Mouse (Mus musculus) midbrain, embryonic 13.5 days (tissue): ENCODE results near the gene Lifr. TPM values are rescaled to one million over a fixed set of nuclear protein-coding genes. Genes with fewer than 3 reads are reported as not detected.

Experiments
- ATAC-seq: fragments of 200-750 bp; cut with Nextera tagmentation; 2 replicates; pipeline ENCODE4 v1.8.0; 2017; ENCODE audit warnings: mild to moderate bottlenecking, moderate TSS enrichment, moderate library complexity
- H3K27ac ChIP-seq: fragments of 300-500 bp; sonication (generic); 2 replicates; pipeline ENCODE4 v1.5.1; 2015; ENCODE audit warnings: inconsistent platforms, mild to moderate bottlenecking, moderate library complexity
- H3K27me3 ChIP-seq: fragments of 300-500 bp; sonication (generic); 2 replicates; pipeline ENCODE4 v1.6.1; 2015; ENCODE audit warnings: mild to moderate bottlenecking, inconsistent platforms
- H3K36me3 ChIP-seq: fragments of 300-500 bp; sonication (generic); 2 replicates; pipeline ENCODE4 v1.6.1; 2015; ENCODE audit warnings: mild to moderate bottlenecking, inconsistent platforms
- H3K4me1 ChIP-seq: fragments of 300-500 bp; sonication (generic); replicated peaks from 2 replicates; pipeline ENCODE4 v1.6.1; 2015; ENCODE audit warnings: inconsistent platforms
- H3K4me2 ChIP-seq: fragments of 300-500 bp; sonication (generic); replicated peaks from 2 replicates; pipeline ENCODE4 v1.6.1; 2015; ENCODE audit warnings: moderate library complexity, mild to moderate bottlenecking, inconsistent platforms
- H3K4me3 ChIP-seq: fragments of 300-500 bp; sonication (generic); replicated peaks from 2 replicates; pipeline ENCODE4 v1.5.1; 2015; ENCODE audit warnings: mild to moderate bottlenecking, inconsistent platforms
- H3K9ac ChIP-seq: fragments of 300-500 bp; sonication (generic); replicated peaks from 2 replicates; pipeline ENCODE4 v1.6.1; 2015; ENCODE audit warnings: mild to moderate bottlenecking, inconsistent platforms
- H3K9me3 ChIP-seq: fragments of 300-500 bp; sonication (generic); 2 replicates; pipeline ENCODE4 v1.6.1; 2016; ENCODE audit warnings: mild to moderate bottlenecking, inconsistent platforms
- WGBS: fragments of 180-500 bp; shearing (Covaris S2); methylation state at CpG from one replicate; pipeline ENCODE4 v1.1.7; 2015; 5-methylcytosine and 5-hydroxymethylcytosine counted together
- polyA plus RNA-seq: library from polyadenylated mRNA; unstranded; fragments of >200 nt; fragmentation: Nextera tagmentation; extraction: Ambion mirVana; gene quantifications from 2 replicates; pipeline ENCODE4 v1.2.1, GENCODE M21; 2015

The Lifr gene
- polyA plus RNA-seq, 1 experiment from 2014 or later = 8.2 TPM

DNA sequence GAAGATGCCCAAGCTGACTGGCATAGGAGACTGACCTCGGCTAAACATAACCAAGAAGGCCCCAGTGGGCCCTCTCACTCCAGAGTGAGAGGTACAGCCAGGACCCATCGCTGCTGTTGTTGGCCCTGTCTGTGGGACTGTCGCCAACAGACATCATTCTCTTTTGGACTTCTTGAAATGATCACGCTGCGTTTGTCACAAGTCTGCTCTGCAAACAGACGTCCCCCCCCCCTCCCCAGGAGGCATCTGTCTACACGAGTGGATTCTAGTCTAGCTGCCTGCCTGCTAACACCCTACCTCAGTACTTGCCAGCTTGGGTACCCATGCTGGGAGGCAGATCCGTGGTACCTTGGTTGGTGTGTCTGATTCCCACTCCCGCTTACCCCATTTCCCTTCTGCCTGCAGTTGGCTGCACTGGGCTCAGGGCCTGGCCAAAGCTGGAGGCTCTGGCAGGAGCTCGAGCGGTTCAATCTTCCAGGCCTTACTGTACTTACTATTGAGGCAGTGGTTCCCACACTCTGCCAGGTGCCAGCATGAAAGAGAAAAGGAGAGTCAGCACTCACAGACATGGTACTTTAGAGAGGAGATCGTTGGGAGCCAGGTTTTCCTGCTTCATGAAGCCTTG is 133.8 kb downstream of the Lifr start:
- 82% methylated on average over 12 of the region's 12 CpGs for WGBS

DNA sequence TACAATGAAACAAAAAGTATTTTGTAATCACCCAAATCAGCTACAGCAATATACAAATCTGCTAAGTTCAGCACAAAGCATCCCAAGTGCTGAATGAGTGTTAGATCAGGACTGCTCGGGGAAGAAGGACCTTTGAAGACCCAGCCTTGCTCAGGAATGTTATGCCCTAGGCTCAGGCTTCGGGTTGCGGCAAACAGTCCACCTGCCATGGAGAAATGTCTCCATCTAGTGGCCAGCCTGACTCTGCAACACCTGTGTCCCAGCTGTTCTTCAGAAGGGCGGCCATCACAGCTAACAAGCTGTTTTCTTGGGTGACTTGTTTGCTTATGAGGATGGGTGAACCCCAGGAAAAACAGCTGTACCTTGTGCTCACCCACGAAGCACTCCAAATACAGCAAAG is 135.8 kb downstream of the Lifr start:
- Histone ChIP-seq H3K36me3 (no peaks in the 10 kb centered on the region), H3K27ac (no peak overlapping the region), H3K4me3 (no peak overlapping the region), H3K27me3 (0 out of 2 replicates have a peak, but pooled peaks cover 3% of the 10 kb centered on the region), H3K9me3 (no peaks in the 10 kb centered on the region), H3K4me1 (peaks cover 6% of the 10 kb centered on the region), H3K9ac (no peak overlapping the region), H3K4me2 (no peak overlapping the region)
- 1% methylated on average over 5 of the region's 5 CpGs for WGBS
- ATAC-seq = peak; percentile 94

More for the DNA sequence above, 133.8 kb downstream of the Lifr start:
- H3K4me1 ChIP-seq = peaks cover 6% of the 10 kb centered on the region
- no peak overlapping the region for H3K27ac ChIP-seq
- H3K4me2 ChIP-seq = no peak overlapping the region
- 0 out of 2 replicates have a peak, but pooled peaks cover 3% of the 10 kb centered on the region for H3K27me3 ChIP-seq
- H3K4me3 ChIP-seq = no peak overlapping the region
- no peak for ATAC-seq
- no peak overlapping the region for H3K9ac ChIP-seq
- H3K36me3 ChIP-seq = no peaks in the 10 kb centered on the region
- no peaks in the 10 kb centered on the region for H3K9me3 ChIP-seq

DNA sequence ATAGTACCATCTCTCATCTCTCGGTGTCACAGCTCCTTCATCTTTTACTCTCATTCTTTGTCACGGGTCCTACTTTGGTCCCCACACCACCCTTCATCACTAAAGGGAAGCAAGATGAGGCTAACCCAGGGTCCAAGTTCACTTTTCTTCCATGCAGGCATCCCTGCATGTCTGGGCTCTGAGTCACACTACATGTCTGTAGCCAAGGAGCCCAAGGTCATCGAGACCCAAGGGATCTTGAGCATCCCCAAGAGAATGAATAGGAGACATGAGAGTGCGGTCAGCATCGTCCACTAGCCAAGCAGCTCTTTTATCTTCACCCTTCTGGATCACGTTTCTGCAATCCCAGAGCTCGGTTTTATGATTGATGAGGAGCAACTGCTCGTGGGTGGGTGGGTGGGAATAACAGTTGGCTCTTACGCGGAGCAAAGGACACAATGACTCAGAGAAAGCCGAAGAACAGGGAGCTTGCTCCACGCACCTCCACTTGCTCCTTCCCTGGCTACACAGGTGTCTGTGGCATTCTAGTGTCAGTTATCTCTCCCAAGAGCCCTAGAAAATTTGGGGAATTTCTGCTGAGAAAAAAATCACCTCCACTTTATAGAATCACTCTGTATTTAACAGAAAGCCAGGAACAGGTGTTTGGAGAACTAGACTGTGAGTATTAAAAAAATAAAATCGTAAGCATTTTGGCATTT is 143.1 kb downstream of the Lifr start:
- no peak for ATAC-seq
- H3K36me3 ChIP-seq = no peaks in the 10 kb centered on the region
- WGBS = 89% methylated on average over 13 of the region's 13 CpGs
- H3K9me3 ChIP-seq = no peaks in the 10 kb centered on the region
- no peak overlapping the region for H3K4me2 ChIP-seq
- H3K4me3 ChIP-seq = no peak overlapping the region
- no peak overlapping the region for H3K27ac ChIP-seq
- H3K9ac ChIP-seq = no peak overlapping the region
- H3K27me3 ChIP-seq = no peaks in the 10 kb centered on the region
- no peaks in the 10 kb centered on the region for H3K4me1 ChIP-seq

DNA sequence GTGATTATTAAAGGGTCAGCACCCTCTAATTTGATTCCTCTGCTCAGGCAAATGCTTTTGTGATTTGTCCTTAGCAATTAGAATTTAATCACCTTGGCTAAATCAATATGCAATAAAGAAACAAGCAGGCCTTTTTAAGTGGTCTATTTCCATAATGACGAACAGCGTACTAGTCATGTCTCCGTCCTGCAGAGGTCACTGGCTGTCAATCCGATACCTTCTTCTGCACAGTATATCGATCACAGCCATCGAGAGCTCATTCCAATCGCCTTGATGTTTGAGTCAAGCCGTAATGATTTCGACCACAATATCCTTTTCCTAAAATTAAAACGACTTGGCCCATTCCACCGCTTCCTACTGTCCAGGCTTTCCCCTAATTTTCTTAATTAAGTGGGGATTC is 149.5 kb downstream of the Lifr start:
- Histone ChIP-seq H3K4me2 (no peak overlapping the region), H3K9ac (no peak overlapping the region), H3K4me1 (0 out of 2 replicates have a peak, but pooled peaks cover 2% of the 10 kb centered on the region), H3K36me3 (no peaks in the 10 kb centered on the region), H3K27me3 (no peaks in the 10 kb centered on the region), H3K27ac (no peak overlapping the region), H3K9me3 (no peaks in the 10 kb centered on the region), H3K4me3 (no peak overlapping the region)
- 77% methylated on average over 11 of the region's 11 CpGs for WGBS
- ATAC-seq = no peak

DNA sequence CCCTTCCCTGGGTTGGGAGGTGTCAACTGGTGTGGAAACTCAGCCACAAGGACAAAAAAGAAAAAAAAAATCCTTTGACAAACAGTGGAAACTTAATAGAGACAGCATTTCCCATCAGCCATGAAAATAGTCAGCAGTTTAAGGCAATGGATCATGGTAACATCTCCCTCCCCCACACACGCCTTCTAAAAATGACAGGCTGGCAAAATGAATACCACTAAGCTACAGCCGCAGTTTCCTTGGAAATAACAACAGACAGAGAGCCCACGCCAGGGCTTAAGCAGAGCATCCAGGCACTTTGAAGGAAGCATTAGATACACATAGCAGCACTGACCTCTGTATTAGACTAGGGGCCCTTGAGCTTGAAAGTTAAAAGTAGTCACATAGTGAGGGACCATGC is 150.5 kb downstream of the Lifr start:
- no peak overlapping the region for H3K9ac ChIP-seq
- ATAC-seq = peak; percentile 55; the same call in 1 of the 2 replicates
- H3K4me3 ChIP-seq = no peak overlapping the region
- H3K9me3 ChIP-seq = no peaks in the 10 kb centered on the region
- WGBS = 59% methylated on average over 3 of the region's 3 CpGs
- no peaks in the 10 kb centered on the region for H3K27me3 ChIP-seq
- 0 out of 2 replicates have a peak, but pooled peaks cover 2% of the 10 kb centered on the region for H3K4me1 ChIP-seq
- no peak overlapping the region for H3K27ac ChIP-seq
- no peaks in the 10 kb centered on the region for H3K36me3 ChIP-seq
- no peak overlapping the region for H3K4me2 ChIP-seq

DNA sequence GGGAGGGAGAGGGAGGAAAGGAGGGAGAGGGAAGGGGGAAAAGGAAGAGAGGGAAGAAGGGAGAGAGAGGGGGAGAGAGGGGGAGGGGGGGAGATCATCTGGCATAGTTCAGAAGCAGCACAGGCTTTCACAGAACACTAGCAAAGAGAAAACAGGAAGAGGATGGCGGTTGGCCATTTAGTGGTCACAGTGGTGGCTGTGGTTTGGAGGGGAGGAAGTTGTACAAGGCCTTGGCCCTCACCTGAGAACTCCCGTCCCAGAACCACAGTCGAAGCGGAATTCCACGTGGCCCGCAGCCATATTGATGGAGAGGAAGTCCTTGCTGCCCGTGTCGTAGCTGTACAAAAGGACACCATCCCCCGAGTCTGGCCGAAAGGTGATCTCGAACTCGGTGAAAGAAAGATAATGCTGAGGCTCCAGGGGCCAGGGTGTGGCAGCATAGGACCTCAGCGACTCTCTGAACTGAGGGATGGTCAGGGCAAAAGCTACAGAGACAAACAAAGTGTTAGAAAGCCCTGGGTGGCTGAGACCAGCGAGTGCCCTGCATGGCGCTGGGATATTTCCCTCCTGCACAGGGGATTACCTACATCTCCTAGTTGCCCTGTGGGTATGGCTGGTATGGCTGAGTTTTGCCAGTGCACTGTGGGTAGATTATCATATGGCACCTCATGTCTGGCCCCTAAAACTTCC is 151.9 kb downstream of the Lifr start:
- Histone ChIP-seq H3K9me3 (no peaks in the 10 kb centered on the region), H3K4me1 (0 out of 2 replicates have a peak, but pooled peaks cover 2% of the 10 kb centered on the region), H3K9ac (no peak overlapping the region), H3K27ac (no peak overlapping the region), H3K4me3 (no peak overlapping the region), H3K36me3 (no peaks in the 10 kb centered on the region), H3K4me2 (no peak overlapping the region), H3K27me3 (no peaks in the 10 kb centered on the region)
- no peak for ATAC-seq
- WGBS = 86% methylated on average over 15 of the region's 15 CpGs

Other genes with a start within 250 kb of the Lifr start
- 0.96 and 1.3 TPM in 2 replicates for gene Osmr, start 215.6 kb upstream of the Lifr start, polyA plus RNA-seq